Mouse (Mus musculus) bone marrow, adult 2 months (tissue): ENCODE results near the gene Pdcd10. TPM values are rescaled to one million over a fixed set of nuclear protein-coding genes. Genes with fewer than 3 reads are reported as not detected.

Experiments used
- H3K27ac ChIP-seq: fragments of 200-500 bp; 2 replicates; pipeline ENCODE4 v1.5.1; 2012; ENCODE audit warnings: low read depth, mild to moderate bottlenecking, control low read depth, inconsistent platforms, low read length; ENCODE audit not compliant: control insufficient read depth, poor library complexity, insufficient read depth
- H3K4me1 ChIP-seq: fragments of 200-500 bp; 2 replicates; pipeline ENCODE4 v1.6.1; 2011; ENCODE audit warnings: low read length; ENCODE audit not compliant: control insufficient read depth, insufficient read depth
- H3K4me3 ChIP-seq: fragments of 200-500 bp; replicated peaks from 2 replicates; pipeline ENCODE3; 2011; ENCODE audit warnings: mild to moderate bottlenecking, low read depth, low read length, control low read depth; ENCODE audit not compliant: control insufficient read depth
- CTCF ChIP-seq: fragments of 200-500 bp; IDR thresholded peaks from 2 replicates; pipeline ENCODE4 v1.5.1; 2011; ENCODE audit warnings: low read length, control low read depth; ENCODE audit not compliant: control insufficient read depth, insufficient read depth
- POLR2A ChIP-seq: fragments of 200-500 bp; IDR thresholded peaks from 2 replicates; pipeline ENCODE4 v1.6.1; 2011; ENCODE audit warnings: low read depth, mild to moderate bottlenecking, control low read depth, low read length, borderline replicate concordance; ENCODE audit not compliant: control insufficient read depth
- WGBS: fragments of 180-500 bp; shearing (Covaris S2); methylation state at CpG from one replicate; pipeline ENCODE4 v1.1.7; 2018; 5-methylcytosine and 5-hydroxymethylcytosine counted together
- polyA plus RNA-seq: library from polyadenylated mRNA; stranded (reverse); fragments of >200 nt; gene quantifications from 2 replicates; pipeline ENCODE4 v1.2.4, GENCODE M21; 2011; ENCODE audit warnings: low replicate concordance; ENCODE audit not compliant: missing spikeins, insufficient read depth, insufficient read length

Gene Pdcd10
- 34.4 and 45.9 TPM in 2 replicates for polyA plus RNA-seq

- Histone ChIP-seq H3K27ac (peak within 1 kb of the TSS; percentile 90), H3K4me1 (no peaks in the 10 kb centered on the region), H3K4me3 (peak within 1 kb of the TSS; percentile 87)
- TF ChIP-seq CTCF (peak; percentile 15; the same call in 1 of the 2 replicates), POLR2A (peak; percentile 68; the same call in 1 of the 2 replicates)
- WGBS, result under 1% methylated on average over 35 of the region's 35 CpGs
Measured at GRCm38 (mm10) chr3:75556695-75557291, at the start of gene Pdcd10. TSS of gene Pdcd10 (minus strand) at chr3:75556856.

GRCm38 (mm10) chr3:75584898-75585297, 28.2 kb upstream of the Pdcd10 start:
- Histone ChIP-seq H3K4me3 (no peak overlapping the region), H3K4me1 (no peaks in the 10 kb centered on the region), H3K27ac (no peak overlapping the region)
- no peak for TF ChIP-seq POLR2A
- TF ChIP-seq CTCF, result no peak
- WGBS, result 81% methylated on average over 4 of the region's 4 CpGs

GRCm38 (mm10) chr3:75583293-75583692, 26.6 kb upstream of the Pdcd10 start:
- no peak overlapping the region for H3K27ac ChIP-seq
- H3K4me3 ChIP-seq, result no peak overlapping the region
- WGBS, result 90% methylated on average over 3 of the region's 3 CpGs
- TF ChIP-seq CTCF, result no peak
- TF ChIP-seq POLR2A, result no peak
- no peaks in the 10 kb centered on the region for H3K4me1 ChIP-seq

GRCm38 (mm10) chr3:75579352-75579751, 22.7 kb upstream of the Pdcd10 start:
- TF ChIP-seq POLR2A (no peak), CTCF (0 out of 2 replicates have a peak, but pooled peaks have one; percentile 14)
- Histone ChIP-seq H3K4me1 (no peaks in the 10 kb centered on the region), H3K27ac (no peak overlapping the region), H3K4me3 (no peak overlapping the region)
- 55% methylated on average over 4 of the region's 4 CpGs for WGBS

GRCm38 (mm10) chr3:75575582-75575981, 18.9 kb upstream of the Pdcd10 start:
- Histone ChIP-seq H3K27ac (no peak overlapping the region), H3K4me1 (no peaks in the 10 kb centered on the region), H3K4me3 (no peak overlapping the region)
- TF ChIP-seq POLR2A (no peak), CTCF (no peak)
- WGBS, result 52% methylated on average over 1 of the region's 1 CpGs

GRCm38 (mm10) chr3:75574074-75574473, 17.4 kb upstream of the Pdcd10 start:
- TF ChIP-seq CTCF, result no peak
- TF ChIP-seq POLR2A, result no peak
- no peaks in the 10 kb centered on the region for H3K4me1 ChIP-seq
- 39% methylated on average over 2 of the region's 2 CpGs for WGBS
- H3K27ac ChIP-seq, result no peak overlapping the region
- no peak overlapping the region for H3K4me3 ChIP-seq

- TF ChIP-seq POLR2A, result peak; percentile 55; the same call in 1 of the 2 replicates
- no peak for TF ChIP-seq CTCF
- under 1% methylated on average over 19 of the region's 19 CpGs for WGBS
- Histone ChIP-seq H3K4me1 (no peaks in the 10 kb centered on the region), H3K4me3 (peak within 1 kb of the TSS; percentile 87), H3K27ac (peak within 1 kb of the TSS; percentile 90)
Measured at GRCm38 (mm10) chr3:75557292-75557691, 636 bp upstream of the Pdcd10 start, which contains the start of gene Serpini1. TSS of gene Serpini1 (plus strand) at chr3:75557547.

- H3K4me1 ChIP-seq, result no peaks in the 10 kb centered on the region
- TF ChIP-seq POLR2A, result no peak
- under 1% methylated on average over 36 of the region's 36 CpGs for WGBS
- peak overlapping the region; percentile 87 for H3K4me3 ChIP-seq
- peak overlapping the region; percentile 90 for H3K27ac ChIP-seq
Measured at GRCm38 (mm10) chr3:75556121-75556694, 448 bp downstream of the Pdcd10 start.

- TF ChIP-seq POLR2A (no peak), CTCF (no peak)
- Histone ChIP-seq H3K4me3 (no peak overlapping the region), H3K4me1 (no peaks in the 10 kb centered on the region), H3K27ac (no peak overlapping the region)
Measured at GRCm38 (mm10) chr3:75551248-75551647, 5.4 kb downstream of the Pdcd10 start.
